Mouse (Mus musculus) heart, embryonic 16.5 days (tissue): ENCODE measurements around the gene Itgb3bp. TPM values are rescaled to one million over a fixed set of nuclear protein-coding genes. Genes with fewer than 3 reads are reported as not detected.

Experiments used
- ATAC-seq: fragments of 200-750 bp; cut with Nextera tagmentation; replicated peaks from 2 replicates; pipeline ENCODE4 v1.8.0; 2017; ENCODE audit warnings: moderate number of reproducible peaks; ENCODE audit not compliant: insufficient read depth, low FRiP score; ENCODE audit errors: extremely low read depth
- H3K27ac ChIP-seq: fragments of 300-500 bp; sonication (generic); 2 replicates; pipeline ENCODE4 v1.5.1; 2014; ENCODE audit warnings: mild to moderate bottlenecking, low read length, control low read depth, moderate library complexity
- H3K27me3 ChIP-seq: fragments of 300-500 bp; sonication (generic); 2 replicates; pipeline ENCODE4 v1.6.1; 2014; ENCODE audit warnings: low read length, mixed read lengths; ENCODE audit not compliant: control insufficient read depth, insufficient read depth
- H3K36me3 ChIP-seq: fragments of 300-500 bp; sonication (generic); 2 replicates; pipeline ENCODE4 v1.6.1; 2014; ENCODE audit not compliant: control insufficient read depth, insufficient read depth
- H3K4me1 ChIP-seq: fragments of 300-500 bp; sonication (generic); 2 replicates; pipeline ENCODE4 v1.6.1; 2014; ENCODE audit warnings: low read length, mixed read lengths; ENCODE audit not compliant: control insufficient read depth, insufficient read depth
- H3K4me2 ChIP-seq: fragments of 300-500 bp; sonication (generic); 2 replicates; pipeline ENCODE4 v1.6.1; 2014; ENCODE audit warnings: low read depth, mild to moderate bottlenecking, control low read depth, low read length
- H3K4me3 ChIP-seq: fragments of 300-500 bp; sonication (generic); 2 replicates; pipeline ENCODE4 v1.5.1; 2014; ENCODE audit warnings: mild to moderate bottlenecking, control low read depth, low read length
- H3K9ac ChIP-seq: fragments of 300-500 bp; sonication (generic); 2 replicates; pipeline ENCODE4 v1.6.1; 2014; ENCODE audit warnings: low read length, control low read depth
- H3K9me3 ChIP-seq: fragments of 300-500 bp; sonication (generic); replicated peaks from 2 replicates; pipeline ENCODE4 v1.6.1; 2016; ENCODE audit warnings: low read length; ENCODE audit not compliant: control insufficient read depth
- WGBS: fragments of 180-500 bp; shearing (Covaris S2); extraction: QIAGEN DNeasy Blood & Tissue Kit; methylation state at CpG from one replicate; pipeline ENCODE4 v1.1.7; 2014; 5-methylcytosine and 5-hydroxymethylcytosine counted together
- polyA plus RNA-seq: library from polyadenylated mRNA; unstranded; fragments of >200 nt; fragmentation: Nextera tagmentation; extraction: Ambion mirVana; gene quantifications from 2 replicates; pipeline ENCODE4 v1.2.1, GENCODE M21; 2015

Gene Itgb3bp
- polyA plus RNA-seq, result 28.3 and 31.9 TPM in 2 replicates

- H3K4me3 ChIP-seq, result peak within 1 kb of the TSS; percentile 85
- peak; percentile 91 for ATAC-seq
- WGBS, result under 1% methylated on average over 56 of the region's 57 CpGs
- no peaks in the 10 kb centered on the region for H3K36me3 ChIP-seq
- H3K4me2 ChIP-seq, result peak within 1 kb of the TSS; percentile 68
- H3K9me3 ChIP-seq, result no peaks in the 10 kb centered on the region
- H3K4me1 ChIP-seq, result peaks cover 21% of the 10 kb centered on the region
- H3K27ac ChIP-seq, result peak within 1 kb of the TSS; percentile 100
- no peaks in the 10 kb centered on the region for H3K27me3 ChIP-seq
- H3K9ac ChIP-seq, result peak within 1 kb of the TSS; percentile 97
Observed at GRCm38 (mm10) chr4:99929613-99930517, at the start of gene Itgb3bp. Gene Itgb3bp, minus strand, starts transcription at chr4:99929813.

GRCm38 (mm10) chr4:99979326-99979725 is 49.7 kb upstream of the Itgb3bp start:
- Histone ChIP-seq H3K4me3 (no peak overlapping the region), H3K36me3 (peaks cover 38% of the 10 kb centered on the region), H3K9ac (no peak overlapping the region), H3K27ac (no peak overlapping the region), H3K4me2 (no peak overlapping the region), H3K4me1 (no peaks in the 10 kb centered on the region), H3K9me3 (no peaks in the 10 kb centered on the region), H3K27me3 (no peaks in the 10 kb centered on the region)
- WGBS, result 80% methylated on average over 5 of the region's 5 CpGs
- no peak for ATAC-seq

- Histone ChIP-seq H3K27me3 (no peaks in the 10 kb centered on the region), H3K27ac (no peak overlapping the region), H3K9ac (no peak overlapping the region), H3K4me3 (no peak overlapping the region), H3K9me3 (no peaks in the 10 kb centered on the region), H3K4me2 (no peak overlapping the region), H3K36me3 (peaks cover 32% of the 10 kb centered on the region), H3K4me1 (no peaks in the 10 kb centered on the region)
- no peak for ATAC-seq
- WGBS, result 78% methylated on average over 5 of the region's 5 CpGs
Observed at GRCm38 (mm10) chr4:99974375-99974774, 44.8 kb upstream of the Itgb3bp start.

GRCm38 (mm10) chr4:99973931-99974330 is 44.3 kb upstream of the Itgb3bp start:
- 92% methylated on average over 1 of the region's 1 CpGs for WGBS
- H3K36me3 ChIP-seq, result peaks cover 36% of the 10 kb centered on the region
- no peak for ATAC-seq
- no peaks in the 10 kb centered on the region for H3K27me3 ChIP-seq
- no peak overlapping the region for H3K27ac ChIP-seq
- no peak overlapping the region for H3K9ac ChIP-seq
- no peaks in the 10 kb centered on the region for H3K9me3 ChIP-seq
- H3K4me2 ChIP-seq, result no peak overlapping the region
- H3K4me3 ChIP-seq, result no peak overlapping the region
- no peaks in the 10 kb centered on the region for H3K4me1 ChIP-seq

GRCm38 (mm10) chr4:99972886-99973285 is 43.3 kb upstream of the Itgb3bp start:
- Histone ChIP-seq H3K4me1 (no peaks in the 10 kb centered on the region), H3K9me3 (no peaks in the 10 kb centered on the region), H3K36me3 (peaks cover 43% of the 10 kb centered on the region), H3K4me3 (no peak overlapping the region), H3K27ac (no peak overlapping the region), H3K4me2 (no peak overlapping the region), H3K27me3 (no peaks in the 10 kb centered on the region), H3K9ac (no peak overlapping the region)
- WGBS, result 81% methylated on average over 6 of the region's 6 CpGs
- ATAC-seq, result no peak

GRCm38 (mm10) chr4:99970097-99970496 is 40.5 kb upstream of the Itgb3bp start:
- no peak overlapping the region for H3K9ac ChIP-seq
- H3K4me2 ChIP-seq, result no peak overlapping the region
- peaks cover 58% of the 10 kb centered on the region for H3K36me3 ChIP-seq
- H3K4me1 ChIP-seq, result no peaks in the 10 kb centered on the region
- no peaks in the 10 kb centered on the region for H3K27me3 ChIP-seq
- ATAC-seq, result no peak
- H3K4me3 ChIP-seq, result no peak overlapping the region
- peak overlapping the region; percentile 63 for H3K27ac ChIP-seq
- no peaks in the 10 kb centered on the region for H3K9me3 ChIP-seq
- 69% methylated on average over 4 of the region's 4 CpGs for WGBS

- H3K4me1 ChIP-seq, result no peaks in the 10 kb centered on the region
- peak overlapping the region; percentile 63 for H3K27ac ChIP-seq
- H3K27me3 ChIP-seq, result no peaks in the 10 kb centered on the region
- no peak overlapping the region for H3K9ac ChIP-seq
- no peak overlapping the region for H3K4me2 ChIP-seq
- H3K36me3 ChIP-seq, result peaks cover 61% of the 10 kb centered on the region
- no peak overlapping the region for H3K4me3 ChIP-seq
- 67% methylated on average over 5 of the region's 5 CpGs for WGBS
- 0 out of 2 replicates have a peak, but pooled peaks have one; percentile 37 for ATAC-seq
- no peaks in the 10 kb centered on the region for H3K9me3 ChIP-seq
Observed at GRCm38 (mm10) chr4:99969328-99969727, 39.7 kb upstream of the Itgb3bp start.

GRCm38 (mm10) chr4:99966555-99966954 is 36.9 kb upstream of the Itgb3bp start:
- H3K27ac ChIP-seq, result no peak overlapping the region
- WGBS, result 90% methylated on average over 6 of the region's 6 CpGs
- no peak for ATAC-seq
- no peaks in the 10 kb centered on the region for H3K4me1 ChIP-seq
- no peak overlapping the region for H3K9ac ChIP-seq
- H3K9me3 ChIP-seq, result no peaks in the 10 kb centered on the region
- H3K4me2 ChIP-seq, result no peak overlapping the region
- H3K27me3 ChIP-seq, result no peaks in the 10 kb centered on the region
- no peak overlapping the region for H3K4me3 ChIP-seq
- H3K36me3 ChIP-seq, result peaks cover 62% of the 10 kb centered on the region

- H3K27me3 ChIP-seq, result no peaks in the 10 kb centered on the region
- no peak overlapping the region for H3K4me3 ChIP-seq
- peaks cover 15% of the 10 kb centered on the region for H3K36me3 ChIP-seq
- H3K9ac ChIP-seq, result no peak overlapping the region
- H3K4me2 ChIP-seq, result no peak overlapping the region
- H3K4me1 ChIP-seq, result peaks cover 11% of the 10 kb centered on the region
- 59% methylated on average over 3 of the region's 3 CpGs for WGBS
- no peak overlapping the region for H3K27ac ChIP-seq
- no peaks in the 10 kb centered on the region for H3K9me3 ChIP-seq
- no peak for ATAC-seq
Observed at GRCm38 (mm10) chr4:99959308-99959707, 29.7 kb upstream of the Itgb3bp start.
